Mouse (Mus musculus) hematopoietic stem cell, adult 5-6 weeks (primary cell): ENCODE results near the gene Vmn1r218. TPM values are rescaled to one million over a fixed set of nuclear protein-coding genes. Genes with fewer than 3 reads are reported as not detected.
"Not testable (repeated sequence)": the region's sequence is repeated elsewhere in the genome, so short reads cannot be mapped to it uniquely, and the experiment has no call there.

Source experiments
- ATAC-seq, 2 experiments: fragments of 125-278 bp in 1 of 2; replicated peaks in 1 of 2; 2 replicates each; pipeline ENCODE4 v1.8.0; 2016 to 2017; ENCODE audit warnings: inconsistent platforms in 2 of 2, mild to moderate bottlenecking in 2 of 2, moderate number of reproducible peaks in 2 of 2, low read depth in 1 of 2, moderate TSS enrichment in 1 of 2; ENCODE audit not compliant: low FRiP score in 2 of 2, poor library complexity in 2 of 2, severe bottlenecking in 2 of 2, insufficient read depth in 1 of 2, low TSS enrichment in 1 of 2
- total RNA-seq: library from RNA; stranded (forward); fragments of 172-1452, 232-1000 nt; gene quantifications from 2 replicates; pipeline ENCODE4 v1.2.3, GENCODE M21; 2017

The Vmn1r218 gene
- total RNA-seq: not detected in 2 replicates

DNA sequence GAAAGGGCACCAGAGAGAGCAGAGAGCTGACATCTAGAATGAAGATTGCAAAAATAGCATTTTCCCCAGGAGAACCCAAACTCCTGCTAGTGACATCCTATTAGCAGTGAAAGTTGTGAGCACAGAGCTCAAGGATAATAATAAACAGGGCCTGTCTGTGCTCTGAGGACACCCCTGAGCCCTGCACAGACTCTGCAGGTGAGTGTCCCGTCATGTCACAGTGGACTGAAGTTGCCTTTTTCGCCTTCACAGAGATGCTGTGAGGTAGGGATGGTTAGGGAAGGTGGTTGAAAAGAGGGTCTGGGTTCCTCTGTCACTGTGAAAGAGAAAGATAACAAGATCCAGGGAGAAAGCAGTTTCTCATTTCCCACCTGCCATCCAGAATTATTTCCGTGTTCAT, at the start of gene Vmn1r218:
Gene Vmn1r218 (plus strand): TSS at position 57 of the 400 bp plus-strand sequence.
- no peak for ATAC-seq

DNA sequence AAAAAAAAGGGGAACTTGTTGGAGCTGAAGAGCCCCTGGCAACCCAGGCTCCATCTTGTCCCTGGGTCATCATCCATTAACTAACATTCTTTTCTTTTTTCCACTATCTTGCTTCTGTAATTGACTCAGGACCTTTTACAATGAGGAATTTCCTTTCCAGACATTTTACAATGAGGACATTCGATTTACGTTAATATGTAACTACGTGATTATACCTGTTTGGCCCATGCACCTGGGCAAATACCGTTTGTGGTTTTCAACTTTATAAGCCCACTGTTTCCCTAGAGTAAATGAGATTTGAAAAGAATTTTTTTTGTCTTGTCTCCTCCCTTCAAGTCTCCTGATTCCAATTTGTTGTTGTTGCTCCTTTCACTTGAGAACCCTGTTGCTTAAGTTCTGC, 38.6 kb upstream of the Vmn1r218 start:
- ATAC-seq: no peak

DNA sequence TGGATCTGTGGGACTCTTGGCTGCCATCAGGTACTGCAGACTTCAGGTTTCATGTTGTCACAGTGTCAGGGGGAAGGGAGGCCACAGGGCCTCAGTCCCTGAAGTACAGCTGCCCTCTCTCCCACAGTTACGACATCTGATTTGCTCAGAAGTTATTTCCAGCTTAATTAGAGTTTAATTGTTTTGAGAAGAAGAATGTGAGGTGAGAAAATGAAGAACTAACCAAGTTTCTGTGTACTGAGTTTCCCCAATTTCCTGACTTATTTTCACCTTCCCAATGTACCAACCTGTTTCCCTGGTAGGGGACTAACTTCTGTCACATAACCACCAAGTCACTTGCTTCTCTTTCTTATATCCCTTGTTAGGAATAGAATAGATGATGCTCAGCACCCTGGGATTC, 14.8 kb upstream of the Vmn1r218 start, which contains the start of gene Vmn1r217:
Gene Vmn1r217 (minus strand): TSS at position 101 of the 400 bp plus-strand sequence.
- ATAC-seq: not testable (repeated sequence)

DNA sequence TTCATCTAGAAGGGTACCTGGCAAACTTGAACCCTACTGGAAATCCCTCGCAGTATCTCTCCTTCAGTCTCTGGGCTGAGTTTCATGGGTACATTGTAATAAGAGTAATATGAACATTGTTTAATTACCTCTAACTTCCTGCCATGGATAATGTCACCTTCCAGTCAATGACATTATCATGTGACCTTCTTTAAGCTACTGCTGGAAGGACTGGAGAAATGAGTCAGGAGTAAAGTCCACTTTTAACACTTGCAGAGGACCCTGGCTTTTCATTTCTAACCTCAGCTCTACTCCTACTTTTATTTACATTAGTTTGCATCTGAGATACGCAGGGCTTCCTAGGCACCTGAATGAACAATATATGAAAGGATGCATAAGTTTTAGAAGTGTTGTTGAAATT, 12.3 kb upstream of the Vmn1r218 start:
- ATAC-seq: no peak

DNA sequence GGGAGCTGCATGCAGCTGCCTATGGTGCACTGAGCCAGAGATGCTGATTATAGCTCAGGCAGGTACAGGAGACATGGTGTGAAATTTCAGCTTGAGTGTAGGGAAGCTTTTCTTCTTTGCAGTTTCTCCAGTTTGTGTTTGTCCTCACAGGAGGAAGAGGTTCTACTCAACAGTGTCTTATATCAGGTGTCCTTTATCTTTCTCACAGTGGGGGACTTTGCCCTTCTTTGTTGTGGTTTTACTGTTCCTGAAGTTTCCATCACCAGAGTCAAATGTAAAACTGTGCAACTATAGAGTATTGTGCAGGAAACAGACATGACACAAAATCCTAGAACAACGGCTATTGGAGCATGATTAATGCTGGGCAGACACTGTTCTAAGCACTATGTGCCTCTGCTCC, 546 bp downstream of the Vmn1r218 start:
- ATAC-seq: no peak

DNA sequence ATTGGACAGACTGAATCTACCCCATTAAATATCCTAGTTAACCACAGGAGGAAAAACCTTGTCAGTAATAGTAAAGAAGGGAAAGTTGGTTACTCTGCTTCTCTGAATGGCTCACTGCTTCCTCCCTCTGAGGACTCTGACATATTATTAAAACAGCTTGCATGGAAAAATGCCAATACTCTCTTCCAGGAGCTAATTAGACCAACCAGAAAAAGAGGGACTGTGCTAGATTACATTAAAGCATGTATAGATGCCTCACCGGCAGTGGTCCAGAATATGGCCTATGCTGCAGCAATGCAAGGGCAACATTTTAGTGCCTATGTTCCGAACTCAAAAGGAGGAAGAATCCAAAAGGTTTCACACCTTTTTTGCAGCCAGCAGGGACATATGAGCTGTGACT, 5.9 kb downstream of the Vmn1r218 start:
- no peak for ATAC-seq

DNA sequence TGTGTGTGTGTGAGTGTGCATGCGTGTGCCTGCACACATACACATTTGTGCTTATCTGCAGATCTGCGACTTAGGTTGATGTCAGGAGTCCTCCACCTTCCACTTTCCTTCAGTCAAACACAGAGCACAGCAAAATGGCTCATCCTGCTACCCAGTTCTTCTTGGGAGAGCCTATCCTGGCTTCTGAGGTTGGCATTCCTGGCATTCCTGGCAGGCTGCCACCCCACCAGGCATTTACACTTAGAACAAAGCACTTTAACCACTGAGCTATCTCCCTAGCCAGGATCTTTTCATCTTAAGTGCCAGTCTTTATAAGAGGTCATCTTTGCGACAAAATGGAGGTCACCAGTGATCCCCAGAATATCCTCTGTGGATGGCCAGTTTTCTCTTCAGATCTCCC, 24.9 kb downstream of the Vmn1r218 start:
- ATAC-seq: no peak

DNA sequence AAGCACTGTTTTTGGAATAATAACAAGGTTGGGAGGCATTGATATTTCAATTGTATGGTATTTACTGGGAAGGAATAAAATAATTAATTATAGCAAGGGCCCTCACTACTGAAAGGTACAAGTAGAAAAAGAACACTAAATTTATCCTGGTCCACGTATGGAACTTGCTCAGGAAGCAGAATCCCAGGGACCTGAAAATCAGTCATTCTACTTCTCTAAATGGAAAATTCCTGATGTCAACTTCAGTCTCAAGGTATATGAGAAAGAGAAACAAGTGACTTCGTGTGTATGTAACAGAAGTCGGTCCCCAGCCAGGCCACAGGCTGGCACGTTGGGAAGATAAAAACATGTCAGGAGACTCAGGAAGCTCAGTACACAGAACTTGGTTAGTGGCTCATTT, 26.1 kb downstream of the Vmn1r218 start, which contains the start of gene Vmn1r219:
Gene Vmn1r219 (plus strand): TSS at position 301 of the 400 bp plus-strand sequence.
- ATAC-seq: no peak

DNA sequence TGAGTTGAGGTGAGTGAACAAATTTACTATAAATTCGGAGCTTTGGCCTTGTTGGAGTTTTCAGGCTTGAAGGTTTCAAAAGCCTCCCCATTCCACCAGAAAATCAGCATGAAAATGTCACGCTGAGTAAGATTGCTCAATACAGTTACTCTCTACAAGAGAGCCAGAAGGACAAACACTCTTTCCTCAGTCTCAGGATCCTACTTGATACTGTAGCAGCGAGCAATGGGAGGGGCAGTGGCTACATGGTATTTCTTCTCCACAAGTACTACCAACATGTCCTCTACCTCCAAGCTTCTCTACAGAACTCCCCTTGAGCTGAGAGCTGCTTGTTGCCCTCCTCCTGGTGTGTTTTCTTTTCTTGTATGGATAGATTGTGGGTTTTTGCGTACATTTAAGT, 33.5 kb downstream of the Vmn1r218 start:
- not testable (repeated sequence) for ATAC-seq

DNA sequence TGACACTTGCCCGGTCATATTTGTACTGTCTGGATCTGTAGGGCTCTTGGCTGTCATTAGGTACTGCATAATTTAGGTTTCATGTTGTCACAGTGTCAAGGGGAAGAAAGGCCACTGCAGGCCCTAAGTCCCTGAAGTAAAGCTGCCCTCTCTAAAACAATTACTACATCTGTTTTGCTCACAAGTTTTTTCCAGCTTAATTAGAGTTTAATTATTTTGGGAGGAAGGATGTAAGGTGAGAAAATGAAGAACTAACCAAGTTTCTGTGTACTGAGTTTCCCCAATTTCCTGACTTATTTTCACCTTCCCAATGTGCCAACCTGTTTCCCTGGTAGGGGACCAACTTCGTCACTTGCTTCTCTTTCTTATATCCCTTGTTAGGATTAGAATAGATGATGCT, 54.9 kb downstream of the Vmn1r218 start, which contains the start of gene Vmn1r220:
Gene Vmn1r220 (minus strand): TSS at position 101 of the 400 bp plus-strand sequence.
- ATAC-seq: no peak

Other genes starting within 250 kb of the Vmn1r218 start
- gene Vmn1r212, start 248.9 kb upstream of the Vmn1r218 start, total RNA-seq: not detected in 2 replicates
- not detected in 2 replicates for gene Vmn1r213, start 125.5 kb upstream of the Vmn1r218 start, total RNA-seq
- not detected in 2 replicates for gene Vmn1r214, start 102.7 kb upstream of the Vmn1r218 start, total RNA-seq
- not detected in 2 replicates for gene Vmn1r215, start 65.1 kb upstream of the Vmn1r218 start, total RNA-seq
- not detected in 2 replicates for gene Vmn1r217, start 14.9 kb upstream of the Vmn1r218 start, total RNA-seq
- not detected in 2 replicates for gene Vmn1r219, start 26.2 kb downstream of the Vmn1r218 start, total RNA-seq
- gene Vmn1r220, start 54.8 kb downstream of the Vmn1r218 start, total RNA-seq: not detected in 2 replicates
- not detected in 2 replicates for gene Vmn1r221, start 81.0 kb downstream of the Vmn1r218 start, total RNA-seq
- gene Vmn1r222, start 102.8 kb downstream of the Vmn1r218 start, total RNA-seq: not detected in 2 replicates
- not detected in 2 replicates for gene Vmn1r223, start 114.0 kb downstream of the Vmn1r218 start, total RNA-seq
- gene Zfp322a, start 236.1 kb downstream of the Vmn1r218 start, total RNA-seq: 53.6 and 57.6 TPM in 2 replicates